Mouse (Mus musculus) CD4-positive helper T cell, adult 2 months (primary cell): ENCODE data around the gene 4930558K02Rik.
A peak's percentile ranks its signal among the peaks of the same experiment; 100 is the strongest.

Experiments
- DNase-seq: peaks from one replicate; pipeline ENCODE4 v3.0.0-alpha.2; 2012; ENCODE audit warnings: low read depth, missing footprints, low spot score

4930558K02Rik gene

GRCm38 (mm10) chr1:161992389-161992788 is 13.0 kb upstream of the 4930558K02Rik start:
- no peak for DNase-seq

- no peak for DNase-seq
These were observed 12.4 kb upstream of the 4930558K02Rik start for GRCm38 (mm10) chr1:161991846-161992245.

GRCm38 (mm10) chr1:161990684-161991578 is 11.5 kb upstream of the 4930558K02Rik start:
- DNase-seq, result no peak

- DNase-seq, result no peak
These were observed 4.6 kb upstream of the 4930558K02Rik start for GRCm38 (mm10) chr1:161983979-161984566.

GRCm38 (mm10) chr1:161983451-161983850 is 4.0 kb upstream of the 4930558K02Rik start:
- DNase-seq, result no peak

GRCm38 (mm10) chr1:161980626-161981298 is 1.3 kb upstream of the 4930558K02Rik start:
- no peak for DNase-seq

GRCm38 (mm10) chr1:161980046-161980445 is 610 bp upstream of the 4930558K02Rik start:
- DNase-seq, result no peak

GRCm38 (mm10) chr1:161978173-161978700 is 1.2 kb downstream of the 4930558K02Rik start:
- no peak for DNase-seq

- DNase-seq, result no peak
These were observed 2.1 kb downstream of the 4930558K02Rik start for GRCm38 (mm10) chr1:161977331-161977730.

- DNase-seq, result peak; percentile 86
These were observed 2.9 kb downstream of the 4930558K02Rik start for GRCm38 (mm10) chr1:161976255-161977182.

GRCm38 (mm10) chr1:161972233-161972632 is 7.2 kb downstream of the 4930558K02Rik start:
- DNase-seq, result no peak

- no peak for DNase-seq
These were observed 8.6 kb downstream of the 4930558K02Rik start for GRCm38 (mm10) chr1:161970874-161971273.

- peak; percentile 86 for DNase-seq
These were observed 10.6 kb downstream of the 4930558K02Rik start, which contains the start of gene Pigc for GRCm38 (mm10) chr1:161968589-161969407. Gene Pigc (plus strand): TSS chr1:161969186.

GRCm38 (mm10) chr1:161967936-161968335 is 11.5 kb downstream of the 4930558K02Rik start:
- DNase-seq, result no peak

GRCm38 (mm10) chr1:161962465-161963377 is 16.7 kb downstream of the 4930558K02Rik start:
- DNase-seq, result peak; percentile 42

- DNase-seq, result no peak
These were observed 21.2 kb downstream of the 4930558K02Rik start for GRCm38 (mm10) chr1:161957964-161958950.

- no peak for DNase-seq
These were observed 23.6 kb downstream of the 4930558K02Rik start for GRCm38 (mm10) chr1:161955846-161956245.

GRCm38 (mm10) chr1:161952599-161952998 is 26.8 kb downstream of the 4930558K02Rik start:
- no peak for DNase-seq
